In the genomic region with DNA sequence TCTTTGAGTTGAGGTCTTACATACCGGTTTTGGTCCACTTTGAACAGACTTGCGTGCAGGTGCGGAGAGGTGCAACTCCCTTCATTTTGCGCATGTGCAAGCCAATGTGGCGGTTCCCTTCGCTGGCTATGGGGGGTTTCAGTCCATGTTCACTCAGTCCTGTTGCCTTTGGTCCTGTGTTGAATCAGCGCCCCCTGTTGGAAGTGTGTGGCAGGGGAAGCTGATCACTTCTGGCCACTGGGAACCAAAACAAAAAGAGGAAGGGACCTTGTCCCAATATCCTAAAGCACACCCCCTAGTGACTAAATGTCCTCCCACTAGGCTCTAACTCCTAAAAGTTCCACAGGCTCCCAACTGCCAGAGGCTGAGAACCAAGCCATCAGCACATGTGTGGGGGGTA, we compare ENCODE assay signal across 26 mouse cellular contexts. TPM values are rescaled to one million over a fixed set of nuclear protein-coding genes. Genes with fewer than 3 reads are reported as not detected.
DNase-seq lines count a peak whose midpoint lies in the region; ATAC-seq and TF ChIP-seq lines count a peak whose summit lies in the region.
"Had no signal": no experiment of that assay in that cellular context is flagged by ENCODE, and none has a peak within 500 bp of the region (broad histone marks: within the 10 kb centered on the region; RNA-seq: fewer than 3 reads in every experiment).

No protein-coding gene starts in this region.

- no peak overlapping the region for H3K4me2 ChIP-seq in liver, postnatal 0 days (ENCODE audit: low read depth, low read length)
- no peak overlapping the region for H3K4me2 ChIP-seq in liver, embryonic 12.5 days
- H3K4me2 ChIP-seq in stomach, postnatal 0 days (replicated peaks; ENCODE audit: low read depth) = no peak overlapping the region
- H3K4me2 ChIP-seq: hindbrain, embryonic 13.5 days; intestine, embryonic 15.5 days; limb, embryonic 12.5 days; lung, embryonic 15.5 days; midbrain, embryonic 11.5 days had no signal

- H3K27me3 ChIP-seq in liver, postnatal 0 days (ENCODE audit: insufficient read depth, low read length) = no peaks in the 10 kb centered on the region
- no peaks in the 10 kb centered on the region for H3K27me3 ChIP-seq in liver, embryonic 12.5 days (replicated peaks)
- no peaks in the 10 kb centered on the region for H3K27me3 ChIP-seq in stomach, postnatal 0 days (ENCODE audit: control insufficient read depth, insufficient read depth, low read length)
- H3K27me3 ChIP-seq: hindbrain, embryonic 13.5 days; intestine, embryonic 15.5 days; limb, embryonic 12.5 days; lung, embryonic 15.5 days had no signal

- 87% methylated on average over 7 of the region's 7 CpGs for WGBS in liver, postnatal 0 days (ENCODE audit: insufficient replicate concordance)
- WGBS in liver, embryonic 12.5 days (ENCODE audit: insufficient replicate concordance) = 69% methylated on average over 7 of the region's 7 CpGs
- WGBS in stomach, postnatal 0 days = 89% methylated on average over 7 of the region's 7 CpGs

- no peaks in the 10 kb centered on the region for H3K9me3 ChIP-seq in liver, postnatal 0 days (ENCODE audit: low read length)
- no peaks in the 10 kb centered on the region for H3K9me3 ChIP-seq in liver, embryonic 12.5 days (replicated peaks)
- H3K9me3 ChIP-seq in stomach, postnatal 0 days (ENCODE audit: control insufficient read depth, low read length) = no peaks in the 10 kb centered on the region
- H3K9me3 ChIP-seq: hindbrain, embryonic 13.5 days; intestine, embryonic 15.5 days; limb, embryonic 12.5 days; lung, embryonic 15.5 days had no signal

- no peak overlapping the region for H3K27ac ChIP-seq in liver, postnatal 0 days (ENCODE audit: low read depth)
- H3K27ac ChIP-seq in liver, embryonic 12.5 days = no peak overlapping the region
- H3K27ac ChIP-seq in stomach, postnatal 0 days (replicated peaks) = no peak overlapping the region
- H3K27ac ChIP-seq: hindbrain, embryonic 13.5 days; intestine, embryonic 15.5 days; limb, embryonic 12.5 days; lung, embryonic 15.5 days; macrophage had no signal

- no peak for TF ChIP-seq EP300 in liver, postnatal 0 days (IDR thresholded peaks at IDR 0.05; ENCODE audit: low read depth)
- TF ChIP-seq EP300 in stomach, postnatal 0 days (optimal IDR thresholded peaks at IDR 0.05) = no peak

- no peak overlapping the region for H3K4me3 ChIP-seq in liver, postnatal 0 days (ENCODE audit: low read depth, low read length)
- no peak overlapping the region for H3K4me3 ChIP-seq in liver, embryonic 12.5 days
- no peak overlapping the region for H3K4me3 ChIP-seq in stomach, postnatal 0 days (ENCODE audit: low read depth, low read length)
- H3K4me3 ChIP-seq: erythroblast, embryonic 14.5 days; hindbrain, embryonic 13.5 days; intestine, embryonic 15.5 days; limb, embryonic 12.5 days; lung, embryonic 15.5 days had no signal

- H3K9ac ChIP-seq in liver, postnatal 0 days (replicated peaks) = no peak overlapping the region
- no peak overlapping the region for H3K9ac ChIP-seq in liver, embryonic 12.5 days
- H3K9ac ChIP-seq in stomach, postnatal 0 days (ENCODE audit: low read length) = no peak overlapping the region
- H3K9ac ChIP-seq: hindbrain, embryonic 13.5 days; intestine, embryonic 15.5 days; limb, embryonic 12.5 days; lung, embryonic 15.5 days had no signal

- TF ChIP-seq CTCF in liver, postnatal 0 days (IDR thresholded peaks at IDR 0.05; ENCODE audit: low read depth) = peak; percentile 26; the same call in 1 of the 2 replicates
- peak; percentile 19; the same call in 1 of the 2 replicates for TF ChIP-seq CTCF in stomach, postnatal 0 days (IDR thresholded peaks at IDR 0.05; ENCODE audit: low read depth)

- DNase-seq in adrenal gland, postnatal 36 days = peak; percentile 13 to 16
- DNase-seq in adrenal gland, adult 18-20 months (ENCODE audit: low spot score in 2 of 2) = no peak
- no peak for DNase-seq in liver, postnatal 0 days
- DNase-seq in ES-CJ7 (ENCODE audit: low read depth, low spot score) = peak; percentile 70
- peak; percentile 10 for DNase-seq in stomach, postnatal 0 days (ENCODE audit: low spot score)
- no peak for DNase-seq in cerebellum, postnatal 25 days
- DNase-seq: cerebellum, adult 2 months; heart, adult 18-20 months; right cerebral cortex, postnatal 25 days; thymus, postnatal 36 days had no signal

- ATAC-seq in liver, postnatal 0 days = no peak
- no peak for ATAC-seq in liver, embryonic 12.5 days
- ATAC-seq in stomach, postnatal 0 days (ENCODE audit: low FRiP score, low TSS enrichment) = no peak
- ATAC-seq: forebrain, embryonic 14.5 days; intestine, embryonic 15.5 days had no signal

- no peaks in the 10 kb centered on the region for H3K4me1 ChIP-seq in liver, postnatal 0 days (ENCODE audit: insufficient read depth)
- H3K4me1 ChIP-seq in liver, embryonic 12.5 days = no peaks in the 10 kb centered on the region
- no peaks in the 10 kb centered on the region for H3K4me1 ChIP-seq in stomach, postnatal 0 days (replicated peaks; ENCODE audit: control insufficient read depth, insufficient read depth)
- H3K4me1 ChIP-seq: hindbrain, embryonic 13.5 days; intestine, embryonic 15.5 days; limb, embryonic 12.5 days; lung, embryonic 15.5 days had no signal

- H3K36me3 ChIP-seq in liver, postnatal 0 days (replicated peaks; ENCODE audit: insufficient read depth, low read length) = no peaks in the 10 kb centered on the region
- no peaks in the 10 kb centered on the region for H3K36me3 ChIP-seq in liver, embryonic 12.5 days
- H3K36me3 ChIP-seq in stomach, postnatal 0 days (ENCODE audit: control insufficient read depth, insufficient read depth, low read length) = no peaks in the 10 kb centered on the region
- H3K36me3 ChIP-seq: hindbrain, embryonic 13.5 days; intestine, embryonic 15.5 days; limb, embryonic 12.5 days; lung, embryonic 15.5 days had no signal

RNA-seq across cellular contexts. Expression of a gene that starts 6.3 kb away (rescaled TPM):
- not detected for total RNA-seq in adrenal gland, postnatal 36 days (2021)
- not detected for total RNA-seq in adrenal gland, adult 18-20 months (2021)
- polyA plus RNA-seq in liver, postnatal 0 days (2015; fragmentation: Nextera tagmentation; extraction: Ambion mirVana) = not detected in 2 replicates
- polyA plus RNA-seq in liver, embryonic 12.5 days (2016; fragmentation: Nextera tagmentation; extraction: Ambion mirVana) = not detected in 2 replicates
- polyA plus RNA-seq in stomach, postnatal 0 days (2015; fragmentation: Nextera tagmentation; extraction: Ambion mirVana) = not detected in 2 replicates
- total RNA-seq: common myeloid progenitor, adult 5-6 weeks; heart, adult 18-20 months; layer of hippocampus, adult 18-20 months; left cerebral cortex, adult 8-10 months had no signal
- polyA plus RNA-seq: cerebellum, adult 2 months; embryonic facial prominence, embryonic 11.5 days; erythroblast, embryonic 14.5 days; forebrain, embryonic 14.5 days; heart, postnatal 0 days; hindbrain, embryonic 13.5 days; intestine, embryonic 15.5 days; kidney, embryonic 16.5 days; limb, embryonic 12.5 days; lung, embryonic 15.5 days; macrophage; midbrain, embryonic 11.5 days; neural tube, embryonic 14.5 days had no signal

RNA-seq across cellular contexts. Expression of a gene that starts 47.5 kb away (rescaled TPM):
- 100 to 1,000 TPM in 1 of 2 experiments, 10 to 100 TPM in 1; 84.2 to 110 TPM for total RNA-seq in adrenal gland, postnatal 36 days (2021)
- 100 to 1,000 TPM in 1 of 2 experiments, 10 to 100 TPM in 1; 87.0 to 115 TPM for total RNA-seq in adrenal gland, adult 18-20 months (2021)
- 41.0 and 45.8 TPM in 2 replicates for polyA plus RNA-seq in liver, postnatal 0 days (2015; fragmentation: Nextera tagmentation; extraction: Ambion mirVana)
- polyA plus RNA-seq in liver, embryonic 12.5 days (2016; fragmentation: Nextera tagmentation; extraction: Ambion mirVana) = 62.8 and 69.3 TPM in 2 replicates
- 47.7 and 48.7 TPM in 2 replicates for polyA plus RNA-seq in stomach, postnatal 0 days (2015; fragmentation: Nextera tagmentation; extraction: Ambion mirVana)

RNA-seq across cellular contexts. Expression of a gene that starts 48.8 kb away (rescaled TPM):
- not detected for total RNA-seq in adrenal gland, postnatal 36 days (2021)
- under 1 TPM; 0.54 to 0.70 TPM for total RNA-seq in adrenal gland, adult 18-20 months (2021)
- 0.48 and 1.3 TPM in 2 replicates for polyA plus RNA-seq in liver, postnatal 0 days (2015; fragmentation: Nextera tagmentation; extraction: Ambion mirVana)
- polyA plus RNA-seq in liver, embryonic 12.5 days (2016; fragmentation: Nextera tagmentation; extraction: Ambion mirVana) = 0.56 and 0.61 TPM in 2 replicates
- polyA plus RNA-seq in stomach, postnatal 0 days (2015; fragmentation: Nextera tagmentation; extraction: Ambion mirVana) = 0.17 and 0.25 TPM in 2 replicates
- total RNA-seq: common myeloid progenitor, adult 5-6 weeks; heart, adult 18-20 months; layer of hippocampus, adult 18-20 months; left cerebral cortex, adult 8-10 months had no signal
- polyA plus RNA-seq: embryonic facial prominence, embryonic 11.5 days; erythroblast, embryonic 14.5 days; lung, embryonic 15.5 days; macrophage had no signal

Comparison
In these comparisons a context has a peak if more than half of its experiments do, and no peak if none do; other contexts are left out.
1. DNase-seq: peak in adrenal gland, postnatal 36 days (2 of 2), ES-CJ7 (single experiment) and stomach, postnatal 0 days (single experiment); none in adrenal gland, adult 18-20 months (0 of 2), liver, postnatal 0 days (single experiment) and cerebellum, postnatal 25 days (0 of 2).